Mouse (Mus musculus): ENCODE results near the gene Mrpl54.

The Mrpl54 gene

DNA sequence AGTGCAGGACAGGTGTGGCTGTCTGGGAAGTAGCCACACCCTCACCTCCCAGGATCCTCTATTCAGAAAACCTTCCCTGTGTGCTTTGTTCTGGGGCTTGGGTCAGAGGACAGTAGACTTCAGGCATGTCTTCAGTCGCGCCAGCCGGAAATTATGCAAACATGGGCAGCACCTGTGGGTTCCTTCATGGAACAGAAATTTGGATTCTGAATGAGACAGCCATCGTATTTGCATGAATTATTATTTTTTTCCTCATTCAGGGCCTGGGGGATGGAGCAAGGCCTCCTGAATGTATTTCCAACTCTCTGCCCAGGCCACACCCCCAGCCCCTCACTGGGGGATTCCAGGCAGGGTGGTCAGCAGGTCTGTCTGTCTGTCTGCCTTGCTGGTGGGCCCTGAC lies 5.7 kb downstream of the Mrpl54 start:
- no peak for DNase-seq (ENCODE audit: low spot score in 2 of 2)

DNA sequence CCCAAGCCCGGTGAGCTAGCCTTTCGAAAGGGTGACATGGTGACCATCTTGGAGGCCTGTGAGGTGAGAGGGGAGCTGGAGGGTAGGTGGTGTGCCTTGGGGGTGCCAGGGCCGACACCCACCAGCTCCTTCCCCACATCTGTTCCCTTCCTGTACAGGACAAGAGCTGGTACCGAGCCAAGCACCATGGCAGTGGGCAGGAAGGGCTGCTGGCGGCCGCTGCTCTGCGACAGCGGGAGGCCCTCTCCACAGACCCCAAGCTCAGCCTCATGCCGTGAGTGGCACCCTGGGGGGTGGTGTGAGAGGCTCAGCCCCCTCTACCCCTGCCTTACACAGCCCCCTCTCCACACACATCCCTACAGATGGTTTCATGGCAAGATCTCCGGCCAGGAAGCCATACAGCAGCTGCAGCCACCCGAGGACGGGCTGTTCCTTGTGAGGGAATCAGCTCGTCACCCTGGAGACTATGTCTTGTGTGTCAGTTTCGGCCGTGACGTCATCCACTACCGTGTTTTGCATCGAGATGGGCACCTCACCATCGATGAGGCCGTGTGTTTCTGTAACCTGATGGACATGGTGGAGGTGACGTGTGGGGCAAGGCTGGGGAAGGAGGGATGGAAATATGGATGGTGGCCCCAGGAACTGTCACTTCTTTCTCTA lies 7.4 kb downstream of the Mrpl54 start:
- DNase-seq (ENCODE audit: low spot score in 2 of 2): no peak

DNA sequence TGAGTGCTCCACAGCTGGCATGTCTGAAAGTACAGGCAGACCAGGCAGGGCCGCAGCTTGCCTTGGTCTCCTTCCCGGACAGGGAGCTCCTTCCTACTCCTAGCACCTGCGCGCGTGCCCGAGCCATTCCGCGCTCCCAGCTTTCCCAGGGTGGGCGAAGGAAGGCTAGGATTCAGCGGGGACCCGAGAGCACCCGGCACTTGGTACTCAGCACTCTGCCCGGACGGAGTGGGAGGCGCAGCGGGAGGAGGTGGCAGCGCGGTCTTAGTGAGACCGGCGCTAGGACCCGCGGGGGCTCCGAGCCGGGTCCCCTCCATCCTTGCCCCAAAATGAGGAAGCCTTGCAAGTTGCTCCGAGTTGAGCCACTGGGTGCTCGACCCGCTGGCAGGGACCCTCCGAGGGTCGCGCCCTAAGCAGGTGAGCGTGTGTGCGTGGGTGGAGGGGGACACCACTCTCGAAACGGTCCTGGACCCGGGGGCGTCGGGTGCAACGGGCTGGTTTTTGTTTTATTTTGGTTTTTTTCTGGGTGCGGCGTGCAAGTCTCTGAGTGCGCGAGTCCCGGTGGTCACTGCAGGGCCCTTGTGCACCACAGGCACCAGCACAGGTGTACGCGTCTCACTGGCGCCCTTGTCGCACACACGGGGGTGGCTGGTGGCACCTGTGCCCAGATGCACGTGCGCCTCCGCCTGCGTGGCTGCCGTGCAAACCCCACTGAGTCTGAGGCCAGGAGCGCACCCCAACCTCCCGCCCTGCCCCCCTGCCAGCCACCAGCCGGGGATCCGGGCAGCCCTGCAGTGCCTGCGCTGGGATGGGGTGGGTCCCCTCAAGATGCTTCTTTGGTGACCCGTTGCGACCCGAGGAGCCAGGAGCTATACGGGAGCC lies 9.3 kb downstream of the Mrpl54 start:
- DNase-seq (ENCODE audit: low spot score in 2 of 2): no peak

DNA sequence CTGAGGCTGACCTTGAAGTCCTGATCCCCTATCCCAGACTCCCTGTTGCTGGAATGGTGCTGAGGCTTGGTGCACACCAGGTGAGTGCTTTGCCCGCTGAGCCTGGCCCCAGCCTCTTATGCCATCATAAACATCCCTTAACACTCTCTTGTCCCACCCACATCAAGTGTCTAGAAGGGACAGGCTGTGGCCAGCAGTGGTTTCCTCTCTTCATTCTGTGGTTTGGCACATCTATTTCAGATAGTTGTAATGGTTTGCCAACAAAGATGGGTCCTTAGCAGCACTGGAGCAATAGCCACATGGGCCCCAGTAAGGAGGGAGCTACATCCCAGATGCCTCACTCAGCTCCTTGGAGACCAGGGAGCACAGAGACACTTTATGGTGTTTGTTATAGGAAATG lies 11.8 kb downstream of the Mrpl54 start:
- DNase-seq (ENCODE audit: low spot score in 2 of 2): no peak

DNA sequence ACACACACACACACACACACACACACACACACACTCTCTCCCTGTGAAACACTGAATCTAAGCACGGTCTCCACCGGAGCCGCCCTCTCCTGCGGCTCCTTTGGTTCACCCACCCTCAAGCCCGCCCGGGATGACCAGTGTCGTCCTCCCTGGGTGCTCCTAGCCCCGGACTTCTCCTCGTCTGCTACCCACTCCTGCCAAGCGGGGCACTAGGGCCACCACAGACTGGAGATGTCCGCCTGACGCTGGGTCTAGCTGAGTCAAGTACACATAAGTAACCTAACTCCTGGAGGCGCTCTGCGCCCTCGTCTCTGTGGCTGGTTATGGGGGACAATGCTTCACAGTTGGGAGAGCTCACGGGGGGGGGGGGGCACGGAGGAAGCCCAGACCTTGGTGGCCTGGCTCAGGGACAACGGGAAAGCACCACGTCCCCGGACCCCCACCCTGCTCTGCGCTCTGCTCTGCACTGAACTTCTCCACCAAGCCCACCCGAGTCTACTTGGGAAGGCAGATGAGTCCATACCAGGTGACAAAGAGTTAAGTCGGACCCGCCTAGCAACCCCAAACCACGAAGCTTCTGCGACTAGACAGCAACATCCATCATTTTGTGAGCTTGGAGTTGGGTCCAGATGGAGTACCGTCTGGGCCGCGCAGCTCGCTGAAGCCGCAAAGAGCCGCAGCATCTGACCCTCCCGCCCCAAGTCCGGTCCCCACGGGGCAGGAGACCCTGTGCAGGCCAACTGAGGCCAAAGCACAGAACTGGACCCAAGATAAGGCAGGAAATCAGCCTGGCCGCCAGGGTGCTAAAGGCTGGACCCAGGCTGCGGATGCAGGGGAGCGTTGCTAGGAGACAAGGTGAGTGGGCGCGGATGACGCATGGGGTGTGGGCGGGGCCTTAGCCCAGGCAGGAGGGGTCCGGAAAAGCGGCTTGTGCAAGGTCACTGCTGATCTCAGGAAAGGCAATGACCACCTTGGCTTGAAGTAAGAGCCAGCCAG lies 14.0 kb downstream of the Mrpl54 start, which contains the start of gene Matk:
Matk (plus strand) TSS at position 512 of the 996 bp plus-strand sequence.
- peak; percentile 70 to 84 for DNase-seq (ENCODE audit: low spot score in 2 of 2)

DNA sequence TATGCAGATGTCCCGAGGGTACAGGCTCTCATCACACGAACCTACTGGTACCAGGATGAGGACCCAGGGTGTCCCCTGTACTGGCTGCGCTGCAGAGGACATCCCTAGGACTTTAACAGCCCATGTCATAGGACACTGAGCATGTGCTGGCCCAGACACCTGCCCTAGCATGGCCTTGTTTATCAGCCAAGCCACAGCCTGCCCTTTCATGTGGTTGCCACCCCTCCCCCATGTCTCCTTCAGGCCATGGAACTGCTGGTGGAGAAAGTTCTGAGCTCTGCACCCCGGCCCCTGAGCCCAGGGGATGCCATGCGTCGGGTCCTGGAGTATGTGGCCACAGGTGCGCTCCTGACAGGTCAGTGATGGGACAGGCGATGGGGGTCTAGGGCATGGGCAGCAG lies 17.3 kb downstream of the Mrpl54 start:
- no peak for DNase-seq (ENCODE audit: low spot score in 2 of 2)

DNA sequence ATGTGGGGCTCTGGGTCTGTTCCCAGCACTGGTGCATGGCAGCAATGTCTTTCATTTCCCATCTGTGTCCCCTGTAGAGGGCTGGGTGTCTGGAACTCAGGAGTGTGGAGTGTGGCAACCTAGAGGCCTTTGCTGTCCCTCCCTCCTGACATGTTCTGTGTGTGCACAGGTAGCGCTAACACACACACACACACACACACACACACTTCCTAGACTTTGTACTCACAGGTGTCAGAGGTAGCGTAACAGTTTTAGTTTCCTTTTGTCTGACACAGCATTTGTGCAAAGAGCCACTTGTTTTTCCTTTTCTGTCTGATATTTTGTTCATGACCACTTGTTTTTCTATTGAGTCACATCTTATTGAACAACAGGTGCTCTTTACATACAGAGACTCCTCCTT lies 18.9 kb downstream of the Mrpl54 start:
- DNase-seq (ENCODE audit: low spot score in 2 of 2): no peak

DNA sequence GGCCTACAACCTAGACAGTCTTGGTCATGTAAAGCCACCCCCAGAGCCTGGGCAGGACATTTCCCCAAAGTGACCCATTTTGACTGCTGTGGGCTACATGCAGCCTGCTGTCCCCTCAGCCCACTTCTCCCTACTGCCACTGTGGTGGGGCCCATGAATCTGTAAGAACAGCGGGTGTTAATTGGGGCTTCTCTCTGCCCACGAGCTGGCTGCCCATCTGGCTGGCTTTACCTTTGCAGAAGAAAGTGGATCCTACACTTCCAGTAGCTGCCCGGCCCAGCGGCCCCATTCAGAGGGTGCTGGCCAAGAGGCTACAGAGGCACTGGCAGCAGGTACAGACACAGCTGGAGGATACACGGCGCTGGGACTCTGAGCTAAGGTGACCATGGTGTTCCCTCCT lies 21.6 kb downstream of the Mrpl54 start:
- DNase-seq (ENCODE audit: low spot score in 2 of 2): no peak

DNA sequence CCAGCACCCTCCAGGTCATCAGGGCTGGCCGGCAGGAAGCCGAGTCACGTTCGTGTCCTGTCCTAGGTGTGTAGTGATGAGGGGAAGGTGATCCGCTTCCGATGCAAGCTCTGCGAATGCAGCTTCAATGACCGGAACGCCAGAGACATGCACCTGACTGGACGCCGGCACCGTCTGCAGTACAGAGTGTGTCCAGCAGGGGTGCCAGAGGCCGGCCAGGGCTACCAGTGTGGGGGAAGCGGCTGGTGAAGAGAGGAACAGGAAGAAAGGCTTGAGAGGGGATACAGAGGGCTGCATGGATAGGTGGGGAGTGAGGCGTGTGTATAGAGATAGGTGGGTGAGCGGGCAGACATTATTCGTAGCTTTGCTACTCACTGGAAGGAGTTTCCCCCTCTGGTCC lies 22.1 kb downstream of the Mrpl54 start:
- peak in 1 of 2 experiments; percentile 78 for DNase-seq (ENCODE audit: low spot score in 2 of 2)

DNA sequence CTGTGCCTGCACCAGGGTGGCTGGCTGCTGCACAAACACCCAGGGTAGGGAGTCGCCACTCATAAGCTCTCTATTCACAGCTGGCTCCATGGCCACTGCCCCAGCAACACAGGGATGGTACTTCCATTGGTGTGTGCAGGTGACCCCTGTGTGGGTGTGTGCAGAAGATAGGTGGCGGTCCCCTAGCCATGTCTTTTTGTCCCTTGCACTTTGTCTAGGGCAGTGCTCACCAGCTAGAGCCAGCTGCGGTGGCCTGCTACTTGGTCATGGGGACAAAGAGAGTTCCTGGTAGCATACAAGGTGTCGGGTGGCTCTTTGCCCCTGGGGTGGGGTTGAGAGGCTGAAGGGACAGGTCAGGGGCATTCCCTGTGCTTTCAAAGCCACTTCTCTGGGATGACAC lies 22.6 kb downstream of the Mrpl54 start:
- DNase-seq (ENCODE audit: low spot score in 2 of 2): no peak

DNA sequence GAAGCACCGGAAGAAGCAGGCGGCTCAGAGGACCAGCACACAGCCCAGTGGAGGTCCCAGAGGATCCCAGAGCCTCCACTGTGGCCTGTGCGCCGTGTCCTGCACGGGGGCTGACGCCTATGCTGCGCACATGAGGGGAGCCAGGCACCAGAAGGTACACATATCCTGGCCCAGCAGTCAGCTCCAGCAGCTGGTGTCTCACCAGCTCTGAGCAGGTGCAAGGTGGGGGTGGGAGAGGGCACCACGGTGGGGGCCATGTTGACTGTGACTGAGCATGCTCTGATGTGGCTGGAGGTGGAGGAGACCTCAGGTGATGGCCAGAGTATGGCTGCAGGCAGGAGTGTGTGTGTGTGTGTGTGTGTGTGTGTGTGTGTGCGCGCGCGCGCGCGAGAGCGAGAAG lies 24.7 kb downstream of the Mrpl54 start:
- no peak for DNase-seq (ENCODE audit: low spot score in 2 of 2)

DNA sequence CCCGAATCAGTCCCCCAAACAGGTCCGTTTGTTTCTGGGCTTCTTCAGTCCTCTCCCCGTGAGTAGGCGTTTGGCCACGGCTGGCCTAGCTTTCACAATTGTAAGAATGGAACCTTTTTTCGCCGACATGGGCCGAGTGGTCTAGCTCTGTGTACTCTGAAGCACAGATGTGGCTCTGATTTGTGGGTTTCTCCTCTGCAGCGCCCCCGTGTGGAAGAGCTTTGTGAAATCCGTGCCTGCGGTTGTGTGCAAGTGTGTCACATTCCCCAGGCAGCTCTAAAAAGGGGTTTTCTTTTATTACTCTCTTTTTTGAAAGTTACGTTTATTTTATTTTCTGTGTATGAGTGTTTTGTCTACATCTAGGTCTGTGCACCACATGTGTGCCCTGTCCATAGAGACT lies 25.9 kb downstream of the Mrpl54 start:
- DNase-seq (ENCODE audit: low spot score in 2 of 2): no peak

DNA sequence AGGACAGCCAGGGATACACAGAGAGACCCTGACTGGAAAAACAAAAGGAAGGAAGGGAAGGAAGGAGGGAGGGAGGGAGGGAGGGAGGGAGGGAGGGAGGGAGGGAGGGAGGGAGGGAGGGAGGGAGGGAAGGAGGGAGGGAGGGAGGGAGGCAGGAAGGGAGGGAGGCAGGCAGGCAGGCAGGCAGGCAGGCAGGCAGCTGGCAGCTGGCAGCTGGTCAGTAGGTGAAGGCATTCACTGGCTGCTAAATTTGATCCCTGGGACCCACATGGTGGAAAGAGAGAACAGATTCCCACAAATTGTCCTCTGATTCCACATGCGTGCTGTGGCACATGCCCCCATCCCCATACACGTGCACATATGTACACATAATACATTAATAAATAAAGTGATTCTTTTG lies 28.1 kb downstream of the Mrpl54 start:
- DNase-seq (ENCODE audit: low spot score in 2 of 2): no peak

DNA sequence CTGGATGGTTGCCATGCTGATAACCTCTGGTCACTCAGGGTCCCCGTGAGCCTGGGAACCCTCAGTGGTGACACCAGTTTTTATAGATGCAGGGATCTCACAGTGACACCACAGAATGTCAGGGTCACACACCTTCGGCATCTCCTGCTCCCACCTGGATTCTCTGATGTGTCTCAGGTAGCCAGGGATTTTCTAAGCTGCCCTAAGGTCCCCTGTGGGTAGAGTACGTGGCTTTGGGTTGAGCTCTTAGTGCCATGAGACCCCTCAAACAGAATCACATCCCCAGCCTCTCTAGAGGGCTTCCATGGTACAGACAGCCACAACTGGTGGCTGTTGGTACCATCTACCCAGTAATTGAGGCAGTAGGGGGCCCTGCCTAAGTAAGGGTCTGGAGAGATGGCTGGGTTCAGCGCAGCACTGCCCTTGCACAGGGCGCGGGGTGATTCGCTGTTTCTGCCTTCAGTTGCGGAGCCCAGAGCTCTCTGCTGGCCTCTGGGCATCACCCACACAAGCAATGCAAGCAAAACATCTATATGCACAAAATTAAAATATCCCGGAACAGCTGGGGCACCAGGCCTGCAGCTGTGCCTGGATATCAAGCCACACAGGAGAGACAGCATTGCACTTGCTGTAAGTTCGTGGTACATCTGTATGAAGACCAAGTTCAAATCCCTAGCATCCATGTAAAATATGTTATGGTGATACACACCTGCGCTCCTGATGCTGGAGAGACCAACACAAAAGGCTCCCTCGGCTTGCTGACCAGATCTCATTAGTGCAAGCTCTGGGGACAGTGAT lies 30.1 kb downstream of the Mrpl54 start:
- no peak for DNase-seq (ENCODE audit: low spot score in 2 of 2)

DNA sequence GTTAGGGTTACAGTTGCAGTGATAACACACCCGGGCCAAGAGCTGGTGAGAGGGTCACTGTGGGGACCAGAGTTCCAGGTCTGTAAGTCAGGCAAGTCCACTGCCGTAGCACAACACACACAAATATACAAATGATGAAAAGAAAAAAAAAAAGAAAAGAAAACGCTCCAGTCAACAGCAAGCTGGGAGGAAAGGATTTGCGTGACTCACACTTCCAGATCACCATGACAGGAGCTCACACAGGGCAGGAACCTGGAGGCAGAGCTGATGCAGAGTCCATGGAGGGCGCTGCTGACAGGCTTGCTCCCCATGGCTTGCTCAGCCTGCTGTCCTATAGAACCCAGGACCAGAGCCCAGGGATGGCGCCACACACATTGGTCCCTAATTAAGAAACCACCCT lies 32.5 kb downstream of the Mrpl54 start:
- no peak for DNase-seq (ENCODE audit: low spot score in 2 of 2)

DNA sequence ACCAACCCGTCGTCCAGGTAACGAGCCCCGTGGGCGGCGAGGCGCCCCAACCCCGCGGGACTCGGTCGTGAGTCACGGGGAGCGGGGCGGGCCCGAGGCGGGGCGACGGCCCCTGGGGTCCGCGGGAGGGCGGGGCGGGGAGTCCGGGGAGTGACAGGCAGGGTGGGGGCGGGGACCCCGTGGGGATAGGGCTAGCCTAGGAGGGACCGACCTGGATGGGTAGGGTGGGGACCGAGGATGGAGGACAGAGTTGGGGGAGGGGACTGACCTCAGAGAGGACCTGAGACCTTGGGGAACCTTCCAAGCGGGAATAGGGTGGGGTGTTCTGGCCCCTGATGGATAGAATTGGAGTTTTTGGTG lies 33.5 kb downstream of the Mrpl54 start:
- no peak for DNase-seq (ENCODE audit: low spot score in 2 of 2)

DNA sequence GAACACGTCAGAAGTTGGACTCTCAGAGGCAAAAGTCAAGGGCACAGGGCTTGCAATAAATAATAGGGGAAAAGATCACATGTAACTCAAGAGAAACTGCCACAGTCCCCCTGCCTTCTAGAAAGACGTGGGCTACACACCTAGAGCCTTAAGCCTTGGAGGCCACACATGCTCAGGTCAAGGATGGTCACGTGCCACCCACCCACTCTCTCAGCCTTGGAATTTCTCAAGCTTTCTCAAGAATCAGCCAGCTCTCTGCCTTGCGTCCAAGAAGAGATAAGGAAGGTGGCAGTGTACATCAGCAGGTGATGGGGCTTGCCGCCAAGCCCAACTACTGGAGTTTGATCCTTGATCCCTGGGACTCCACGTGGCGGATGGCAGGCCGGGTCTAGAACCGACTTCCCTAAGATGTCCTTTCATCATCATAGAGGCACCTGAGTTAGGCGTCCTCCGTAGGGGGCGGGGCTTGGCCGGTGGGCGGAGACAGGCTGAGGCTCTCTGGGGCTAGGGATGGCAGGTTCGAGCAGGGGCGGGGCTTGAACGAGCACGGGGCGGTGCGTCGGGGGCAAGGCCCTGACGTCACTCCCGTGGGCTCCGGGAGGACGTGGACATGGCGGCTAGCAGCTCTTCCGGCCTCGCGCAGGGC lies 34.0 kb downstream of the Mrpl54 start, which contains the start of gene Zfr2:
Zfr2 (plus strand) TSS at position 576 of the 646 bp plus-strand sequence.
- DNase-seq (ENCODE audit: low spot score in 2 of 2): peak; percentile 86 to 93

DNA sequence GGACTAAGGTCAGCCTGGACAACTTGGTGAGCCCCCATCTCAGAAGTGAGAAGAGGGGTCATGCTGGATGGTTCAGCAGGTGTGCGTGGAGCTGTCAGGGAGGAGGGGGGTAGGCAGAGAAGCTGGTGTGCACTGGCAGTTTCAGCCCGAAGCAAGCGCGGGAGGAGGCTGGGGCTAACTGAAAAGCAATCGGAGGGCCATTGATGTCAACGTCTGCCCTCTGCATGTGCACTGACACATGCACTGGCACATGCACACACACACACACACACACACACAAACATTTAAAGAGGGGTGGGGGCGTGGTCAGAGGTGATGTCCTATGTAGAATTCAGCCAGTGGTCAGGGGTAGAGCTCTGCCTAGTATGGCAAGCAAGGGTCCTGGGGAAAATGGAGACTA lies 35.3 kb downstream of the Mrpl54 start:
- no peak for DNase-seq (ENCODE audit: low spot score in 2 of 2)

DNA sequence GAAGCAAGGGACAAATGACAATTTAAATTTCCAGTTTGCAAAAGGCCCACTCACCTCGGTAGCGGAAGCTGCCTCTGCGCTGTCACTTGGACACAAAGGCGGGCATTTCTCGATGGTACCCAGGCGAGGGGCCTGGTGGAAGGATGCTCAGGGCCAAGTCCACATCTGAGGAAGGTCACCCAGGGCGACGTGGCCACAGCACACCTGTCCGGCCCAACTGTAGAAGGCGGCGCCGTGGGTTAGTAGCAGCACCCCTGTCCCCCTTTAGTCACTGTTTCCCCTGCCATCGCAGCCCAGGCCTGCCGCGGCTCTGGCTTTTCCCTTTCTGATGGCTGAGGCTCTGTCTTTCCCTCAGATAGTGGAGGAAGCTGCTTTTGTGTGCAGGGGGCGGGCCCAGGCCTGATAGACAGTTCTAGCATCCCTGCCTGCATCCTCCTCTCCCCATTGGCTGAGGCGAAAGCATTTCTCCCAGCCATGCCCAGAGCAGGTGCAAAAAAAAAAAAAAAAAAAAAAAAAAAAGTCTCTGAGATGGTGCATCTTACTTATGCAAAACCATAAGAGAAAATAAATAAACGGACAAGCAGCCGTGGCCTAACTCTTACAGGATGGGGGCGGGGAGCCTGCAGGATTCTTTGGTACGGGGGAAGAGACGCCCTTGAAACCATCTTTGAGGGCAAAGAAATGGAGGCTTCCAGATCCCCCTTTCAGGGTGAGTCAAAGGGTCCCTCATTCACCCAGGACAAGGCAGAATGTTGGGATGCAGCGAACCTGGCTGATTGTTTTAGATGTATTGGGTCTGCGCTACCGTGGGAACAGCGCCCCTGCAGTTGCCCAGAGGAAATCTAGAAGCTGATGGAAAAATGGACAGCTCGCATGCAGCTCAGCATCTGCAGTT lies 36.0 kb downstream of the Mrpl54 start, which contains the start of gene Atcay:
Atcay (minus strand) TSS at position 396 of the 895 bp plus-strand sequence.
- peak; percentile 65 to 78 for DNase-seq (ENCODE audit: low spot score in 2 of 2)
